Mouse (Mus musculus): ENCODE measurements around the gene Rimkla.

Rimkla gene

DNA sequence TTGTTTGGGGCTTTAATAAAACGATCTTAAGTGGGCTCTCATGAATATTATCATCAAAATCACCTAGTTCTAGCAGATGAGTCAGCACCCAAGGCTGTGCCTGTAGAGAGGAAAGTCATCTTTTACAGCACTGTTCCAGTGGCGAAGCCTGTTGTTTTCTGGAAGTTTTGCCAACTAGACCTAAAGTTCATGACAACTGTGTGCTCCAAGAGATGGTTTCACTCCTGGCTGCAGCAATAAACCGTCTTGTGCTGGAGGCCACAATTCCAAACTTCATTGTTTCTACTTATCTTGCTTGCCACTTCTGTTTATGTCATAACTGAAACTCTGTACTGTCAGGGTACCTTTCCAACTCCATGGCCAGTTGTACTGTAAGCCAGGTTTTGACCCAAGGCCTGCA lies 75.2 kb downstream of the Rimkla start:
- no peak for DNase-seq

Data from cerebellum, adult 18-20 months (tissue).